Mouse (Mus musculus): ENCODE data around the gene Alk.

Gene Alk

GRCm38 (mm10) chr17:72401349-72401748 lies 203.1 kb downstream of the Alk start:
- DNase-seq (ENCODE audit: low read depth, low spot score) = no peak

- DNase-seq (ENCODE audit: low read depth, low spot score) = no peak
Measured at GRCm38 (mm10) chr17:72399331-72400059, 204.9 kb downstream of the Alk start.

DNA sequence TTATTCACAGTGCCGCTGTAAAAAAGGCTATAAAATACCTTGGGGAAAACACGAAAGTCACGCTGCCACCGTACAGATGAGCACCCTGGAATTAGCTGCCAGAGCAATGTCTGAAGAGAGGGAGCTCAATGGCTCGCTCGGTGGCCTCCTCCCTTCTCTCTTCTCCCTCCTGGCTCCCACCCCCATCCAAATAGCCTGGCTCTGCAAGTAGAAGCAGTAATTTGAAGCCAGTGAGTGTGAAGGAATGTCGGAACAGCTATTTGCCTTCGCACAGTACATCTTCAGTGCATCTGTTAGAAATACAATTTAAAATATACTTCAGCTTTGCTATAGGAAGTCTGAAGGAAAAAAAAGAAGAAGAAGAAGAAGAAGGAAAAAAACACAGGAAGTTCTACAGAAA lies 208.5 kb downstream of the Alk start:
- DNase-seq (ENCODE audit: low read depth, low spot score) = no peak

DNA sequence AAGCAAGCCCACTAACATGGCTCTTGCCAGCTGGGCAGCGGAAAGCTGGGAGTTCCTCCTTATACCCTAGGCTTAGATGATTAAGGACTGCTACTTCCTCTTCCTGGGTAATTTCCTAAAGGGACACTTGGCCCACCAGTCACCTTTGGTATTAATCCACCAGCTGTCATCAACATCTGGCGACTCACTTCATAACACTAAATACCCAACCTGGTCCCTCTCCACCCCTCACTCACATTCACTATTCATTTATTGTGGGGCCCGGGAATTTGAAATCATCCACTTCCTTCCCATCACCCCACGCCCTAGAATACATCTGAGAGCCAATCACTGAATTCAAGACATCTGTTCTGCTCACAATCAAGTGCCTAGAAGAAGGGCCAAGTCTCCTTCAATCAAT lies 235.4 kb downstream of the Alk start:
- DNase-seq (ENCODE audit: low read depth, low spot score) = no peak

- no peak for DNase-seq (ENCODE audit: low read depth, low spot score)
Measured at GRCm38 (mm10) chr17:72362811-72363496, 241.5 kb downstream of the Alk start.

GRCm38 (mm10) chr17:72361961-72362360 lies 242.5 kb downstream of the Alk start:
- no peak for DNase-seq (ENCODE audit: low read depth, low spot score)

- DNase-seq (ENCODE audit: low read depth, low spot score) = no peak
Measured at GRCm38 (mm10) chr17:72356759-72357302, 247.6 kb downstream of the Alk start.

DNA sequence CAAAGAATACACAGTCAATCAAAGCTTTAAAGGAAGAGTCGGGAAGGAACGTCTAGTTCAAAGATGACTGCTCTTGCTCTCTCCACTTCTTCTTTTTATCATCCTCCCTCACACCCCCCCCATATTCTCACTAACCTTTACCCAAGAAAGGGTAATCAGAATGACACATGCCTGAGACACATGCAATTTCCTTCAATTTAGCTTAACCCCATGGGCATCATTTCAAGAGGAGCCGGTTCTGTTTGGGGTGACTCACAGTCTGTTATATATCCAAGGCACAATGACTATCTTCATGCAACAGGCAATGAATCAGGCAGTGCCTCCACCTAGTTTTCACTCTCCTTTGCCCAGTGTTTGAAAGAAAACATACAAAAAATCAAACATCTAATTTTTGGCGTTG lies 265.0 kb downstream of the Alk start:
- DNase-seq (ENCODE audit: low read depth, low spot score) = no peak

- DNase-seq (ENCODE audit: low read depth, low spot score) = no peak
Measured at GRCm38 (mm10) chr17:72332909-72333308, 271.5 kb downstream of the Alk start.

GRCm38 (mm10) chr17:72325941-72326340 lies 278.5 kb downstream of the Alk start:
- no peak for DNase-seq (ENCODE audit: low read depth, low spot score)

DNA sequence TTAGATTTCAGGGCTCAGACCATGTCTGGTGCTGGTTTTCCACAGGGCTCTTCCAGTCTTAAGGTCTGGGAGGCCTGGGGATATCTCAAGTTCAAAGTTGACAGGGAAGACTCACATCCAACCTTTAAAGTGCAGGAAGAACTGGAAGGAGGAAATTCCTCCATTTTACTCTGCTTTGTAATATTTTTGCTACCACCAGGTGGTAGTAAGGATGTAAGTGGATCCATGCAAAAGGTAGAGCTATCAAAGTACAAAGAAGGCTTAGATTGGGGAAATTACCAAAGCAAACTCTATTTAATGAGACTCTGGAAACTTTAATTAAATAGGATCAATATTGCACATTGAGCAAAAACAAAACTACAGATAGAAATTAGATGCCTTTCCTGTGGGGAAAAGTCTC lies 284.9 kb downstream of the Alk start:
- DNase-seq (ENCODE audit: low read depth, low spot score) = no peak

DNA sequence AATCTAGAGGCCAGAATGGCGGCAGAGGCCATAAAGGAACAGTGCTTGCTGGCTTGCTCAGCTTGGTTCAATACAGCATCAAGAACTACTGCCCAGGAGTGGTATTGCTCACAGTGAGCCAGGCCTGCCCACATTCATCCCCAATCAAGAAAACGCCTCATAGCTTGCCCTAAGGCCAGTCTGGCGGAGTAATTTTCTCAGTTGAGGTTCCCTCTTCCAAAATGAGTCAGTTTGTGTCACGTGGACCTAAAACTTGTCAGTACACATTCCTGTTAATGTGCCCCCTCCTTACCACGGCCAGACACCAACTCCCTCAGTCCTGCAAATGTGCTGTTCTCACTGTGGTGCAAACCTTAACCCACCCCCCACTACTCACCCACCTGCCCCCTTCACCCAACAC lies 304.8 kb downstream of the Alk start:
- DNase-seq (ENCODE audit: low read depth, low spot score) = no peak

DNA sequence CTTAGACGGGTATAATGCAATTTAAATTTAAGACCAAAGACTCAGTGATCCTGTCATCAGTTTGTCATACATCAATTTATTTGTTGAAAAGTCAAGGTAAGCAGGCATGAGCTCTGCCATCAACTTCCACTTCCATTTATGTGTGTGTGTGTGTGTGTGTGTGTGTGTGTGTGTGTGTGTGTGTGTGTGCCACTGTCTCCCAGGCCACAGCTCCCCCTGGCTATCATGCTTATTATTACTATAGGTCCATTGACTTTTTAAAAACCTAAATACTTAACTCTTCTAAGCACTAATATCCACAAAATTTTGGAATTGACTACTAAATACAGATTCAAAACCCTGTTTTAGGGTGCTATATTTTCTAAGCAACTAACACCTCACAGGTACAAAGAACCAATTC lies 308.1 kb downstream of the Alk start:
- no peak for DNase-seq (ENCODE audit: low read depth, low spot score)

DNA sequence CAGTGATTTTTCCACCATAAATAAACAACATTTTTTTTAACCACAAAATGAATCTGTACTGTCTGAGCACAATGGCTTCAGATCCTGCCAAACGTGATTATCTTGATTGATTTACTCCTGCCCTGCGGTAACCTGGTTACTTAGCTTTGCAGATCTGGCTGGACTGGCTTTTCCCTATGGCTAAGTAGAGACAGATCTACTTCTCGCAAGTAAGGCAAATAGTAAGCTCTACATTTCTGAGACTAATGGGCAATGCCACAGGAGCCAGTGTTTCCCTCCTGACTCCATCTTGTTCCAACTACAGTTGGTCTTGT lies 311.2 kb downstream of the Alk start:
- DNase-seq (ENCODE audit: low read depth, low spot score) = no peak

DNA sequence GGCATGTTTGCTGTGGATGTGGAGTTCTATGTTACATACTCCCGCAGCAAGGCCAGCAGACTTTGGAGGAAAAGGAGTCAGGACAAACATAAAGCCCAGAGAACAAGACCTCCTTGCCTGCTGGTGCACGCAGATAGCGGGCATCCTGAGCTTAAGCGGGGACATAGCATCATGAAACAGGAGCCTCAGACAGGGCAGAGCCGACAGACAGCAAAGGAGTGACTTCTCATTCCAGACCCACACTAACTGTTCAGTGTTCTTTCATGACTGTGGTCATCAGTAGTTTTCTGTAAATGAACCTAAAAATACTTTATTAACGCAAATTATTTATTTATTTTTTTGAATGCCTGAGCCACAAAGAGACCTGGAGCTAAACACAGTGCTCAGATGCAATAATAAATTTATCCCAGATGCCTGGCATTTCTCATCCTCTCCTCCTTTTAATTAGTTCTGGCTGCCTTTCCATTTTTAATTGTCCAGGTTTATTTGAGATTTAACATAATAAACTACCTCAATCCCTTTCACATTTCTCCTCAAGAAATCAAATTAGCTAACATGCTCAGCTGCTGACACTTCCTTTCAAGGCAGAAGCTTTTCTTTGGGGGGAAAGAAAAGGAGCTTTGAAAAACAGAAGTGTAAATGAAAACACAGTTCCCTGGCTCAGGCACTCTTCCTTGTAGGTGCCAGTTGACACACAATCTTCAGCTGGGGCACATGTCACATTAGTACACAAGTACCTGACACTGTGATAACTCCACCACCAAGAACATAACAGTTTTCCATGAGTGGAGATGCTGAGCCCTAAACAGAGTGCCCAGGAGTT lies 311.8 kb downstream of the Alk start:
- no peak for DNase-seq (ENCODE audit: low read depth, low spot score)

DNA sequence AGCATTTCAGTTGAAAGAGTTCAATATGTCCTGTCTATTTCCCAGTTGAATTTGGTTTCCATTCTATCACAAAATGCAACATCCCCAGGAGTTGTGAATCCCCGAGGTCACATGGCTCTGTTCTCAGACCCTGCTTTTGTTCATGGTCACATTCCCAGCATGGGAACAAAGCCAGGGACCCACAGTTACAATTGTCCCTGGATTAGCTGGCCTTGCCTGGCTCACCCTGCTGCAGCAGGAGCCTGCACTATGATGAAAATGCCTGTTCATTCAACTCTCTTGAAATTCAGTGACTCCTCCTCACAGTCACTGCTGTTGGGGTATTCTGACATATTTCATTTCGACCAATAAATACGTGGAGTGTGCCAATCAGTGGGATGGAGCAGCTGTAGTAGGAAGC lies 318.5 kb downstream of the Alk start:
- no peak for DNase-seq (ENCODE audit: low read depth, low spot score)

- DNase-seq (ENCODE audit: low read depth, low spot score) = no peak
Measured at GRCm38 (mm10) chr17:72278296-72278695, 326.1 kb downstream of the Alk start.

- no peak for DNase-seq (ENCODE audit: low read depth, low spot score)
Measured at GRCm38 (mm10) chr17:72276778-72277177, 327.6 kb downstream of the Alk start.

GRCm38 (mm10) chr17:72275391-72275904 lies 329.0 kb downstream of the Alk start:
- DNase-seq (ENCODE audit: low read depth, low spot score) = no peak

DNA sequence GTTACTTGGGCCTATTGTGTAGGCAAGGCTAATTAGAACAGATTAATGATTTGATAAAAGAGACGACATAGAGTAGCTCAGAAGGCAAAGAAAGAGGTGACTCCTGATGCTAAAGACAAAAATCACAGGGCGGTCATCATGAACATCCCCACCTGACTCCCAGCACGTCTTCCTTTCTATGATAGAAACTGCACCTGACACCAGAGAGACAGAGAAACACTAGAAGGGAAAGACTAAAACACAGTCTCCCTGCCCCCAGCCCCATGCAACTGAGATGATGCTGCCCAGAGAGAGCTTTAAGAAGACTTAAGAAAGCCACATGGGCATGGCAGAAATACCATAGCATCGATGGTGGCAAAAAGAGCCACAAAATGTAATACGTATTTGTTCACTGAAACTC lies 330.2 kb downstream of the Alk start:
- no peak for DNase-seq (ENCODE audit: low read depth, low spot score)

DNA sequence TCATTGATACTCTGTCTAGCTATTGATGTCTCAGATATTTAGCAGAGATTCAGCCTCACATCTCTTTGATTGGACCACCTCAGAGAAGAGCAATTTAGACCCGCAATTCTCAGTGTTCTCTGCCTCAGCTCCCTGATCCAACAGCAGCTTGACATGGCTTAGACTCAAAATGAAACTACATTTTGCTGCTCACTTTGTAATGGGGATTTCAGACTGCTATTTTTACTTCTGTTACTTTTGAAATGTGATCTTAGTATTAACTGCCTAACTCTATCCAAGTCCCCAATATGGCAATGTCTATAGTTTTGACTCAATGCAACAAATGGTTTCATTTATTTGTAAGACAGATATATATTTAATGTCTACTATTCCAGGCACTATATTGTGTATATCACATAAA lies 332.8 kb downstream of the Alk start:
- DNase-seq (ENCODE audit: low read depth, low spot score) = no peak

- DNase-seq (ENCODE audit: low read depth, low spot score) = no peak
Measured at GRCm38 (mm10) chr17:72268529-72268928, 335.9 kb downstream of the Alk start.
